Mouse (Mus musculus) MEL (cell line): ENCODE results near the gene Mex3a. TPM values are rescaled to one million over a fixed set of nuclear protein-coding genes. Genes with fewer than 3 reads are reported as not detected.

ENCODE experiments used
- DNase-seq: peaks from one replicate; pipeline ENCODE4 v3.0.0; 2011; ENCODE audit warnings: low read depth, low spot score
- H3K27ac ChIP-seq: 2 replicates; pipeline ENCODE4 v1.5.1; 2012; ENCODE audit warnings: low read depth, mild to moderate bottlenecking, control low read depth, low read length, moderate library complexity; ENCODE audit not compliant: control insufficient read depth
- H3K27me3 ChIP-seq, 2 experiments: fragments of 150-350 bp in 1 of 2; sonication (generic) in 1 of 2; 2 replicates each; pipeline ENCODE4 v1.6.1; 2012; ENCODE audit warnings: low read length in 2 of 2, mild to moderate bottlenecking in 2 of 2, improper control_type of control experiment in 1 of 2, moderate library complexity in 1 of 2; ENCODE audit not compliant: insufficient read depth in 2 of 2, control insufficient read depth in 1 of 2
- H3K36me3 ChIP-seq, 2 experiments: 2 replicates each; pipeline ENCODE4 v1.6.1; 2012 to 2014; ENCODE audit warnings: low read length in 2 of 2, improper control_type of control experiment in 1 of 2, inconsistent platforms in 1 of 2, mild to moderate bottlenecking in 1 of 2; ENCODE audit not compliant: insufficient read depth in 2 of 2, control insufficient read depth in 1 of 2
- H3K4me1 ChIP-seq, 2 experiments: fragments of 150-350 bp in 1 of 2; sonication (generic) in 1 of 2; 2 replicates each; pipeline ENCODE4 v1.6.1; 2012; ENCODE audit warnings: low read length in 2 of 2, improper control_type of control experiment in 1 of 2, mild to moderate bottlenecking in 1 of 2; ENCODE audit not compliant: insufficient read depth in 2 of 2, control insufficient read depth in 1 of 2
- H3K4me3 ChIP-seq, 2 experiments: fragments of 150-350 bp in 1 of 2; sonication (generic) in 1 of 2; 2 replicates each; pipeline ENCODE4 v1.5.1; 2012; ENCODE audit warnings: low read depth in 2 of 2, low read length in 2 of 2, mild to moderate bottlenecking in 2 of 2, moderate library complexity in 2 of 2, control low read depth in 1 of 2, improper control_type of control experiment in 1 of 2; ENCODE audit not compliant: control insufficient read depth in 1 of 2, insufficient read depth in 1 of 2
- H3K79me2 ChIP-seq: 2 replicates; pipeline ENCODE4 v1.6.1; 2012; ENCODE audit warnings: mild to moderate bottlenecking, low read length, moderate library complexity; ENCODE audit not compliant: control insufficient read depth, poor library complexity, insufficient read depth
- H3K9ac ChIP-seq: 2 replicates; pipeline ENCODE4 v1.6.1; 2012; ENCODE audit warnings: low read depth, mild to moderate bottlenecking, control low read depth, low read length, moderate library complexity; ENCODE audit not compliant: control insufficient read depth, poor library complexity, severe bottlenecking
- H3K9me3 ChIP-seq: fragments of 150-350 bp; sonication (generic); replicated peaks from 2 replicates; pipeline ENCODE4 v1.6.1; 2012; ENCODE audit warnings: mild to moderate bottlenecking, low read length, improper control_type of control experiment, moderate library complexity; ENCODE audit not compliant: insufficient read depth
- BHLHE40 ChIP-seq: IDR thresholded peaks from 2 replicates; pipeline ENCODE4 v1.6.1; 2012; ENCODE audit warnings: low read depth, mild to moderate bottlenecking, inconsistent platforms, low read length, improper control_type of control experiment, borderline replicate concordance
- CTCF ChIP-seq, 3 experiments: IDR thresholded peaks in 2 of 3; conservative IDR thresholded peaks in 1 of 3; 2 replicates each; pipeline ENCODE4 v1.5.1; 2011 to 2012; ENCODE audit warnings: low read length in 3 of 3, low read depth in 2 of 3, mild to moderate bottlenecking in 2 of 3, improper control_type of control experiment in 1 of 3, inconsistent platforms in 1 of 3, mixed read lengths in 1 of 3, moderate library complexity in 1 of 3; ENCODE audit not compliant: control insufficient read depth in 1 of 3, insufficient read depth in 1 of 3, poor library complexity in 1 of 3, severe bottlenecking in 1 of 3
- E2F4 ChIP-seq: IDR thresholded peaks from 2 replicates; pipeline ENCODE4 v1.6.1; 2011; ENCODE audit warnings: low read depth, low read length, improper control_type of control experiment, borderline replicate concordance
- ELF1 ChIP-seq: IDR thresholded peaks from 2 replicates; pipeline ENCODE4 v1.6.1; 2014; ENCODE audit warnings: low read depth, mild to moderate bottlenecking, inconsistent platforms, low read length, improper control_type of control experiment, moderate library complexity
- GABPA ChIP-seq: IDR thresholded peaks from 2 replicates; pipeline ENCODE4 v1.6.1; 2012; ENCODE audit warnings: low read depth, mild to moderate bottlenecking, inconsistent platforms, low read length, improper control_type of control experiment, moderate library complexity
- MEF2A ChIP-seq: IDR thresholded peaks from 2 replicates; pipeline ENCODE4 v1.6.1; 2014; ENCODE audit warnings: low read depth, mild to moderate bottlenecking, inconsistent platforms, low read length, improper control_type of control experiment; ENCODE audit not compliant: poor library complexity, insufficient replicate concordance, severe bottlenecking; ENCODE audit errors: extremely low read depth
- MYB ChIP-seq: IDR thresholded peaks from 2 replicates; pipeline ENCODE4 v1.6.1; 2011; ENCODE audit warnings: mild to moderate bottlenecking, low read depth, low read length, improper control_type of control experiment
- POLR2A ChIP-seq, 2 experiments: IDR thresholded peaks; 2 replicates each; pipeline ENCODE4 v1.6.1; 2011 to 2012; ENCODE audit warnings: low read length in 2 of 2, mild to moderate bottlenecking in 2 of 2, control low read depth in 1 of 2, improper control_type of control experiment in 1 of 2, low read depth in 1 of 2, moderate library complexity in 1 of 2; ENCODE audit not compliant: control insufficient read depth in 1 of 2, insufficient read depth in 1 of 2, poor library complexity in 1 of 2
- RAD21 ChIP-seq: IDR thresholded peaks from 2 replicates; pipeline ENCODE4 v1.6.1; 2011; ENCODE audit warnings: mild to moderate bottlenecking, low read depth, low read length, improper control_type of control experiment
- RCOR1 ChIP-seq: IDR thresholded peaks from 2 replicates; pipeline ENCODE4 v1.6.1; 2012; ENCODE audit warnings: low read depth, mild to moderate bottlenecking, inconsistent platforms, low read length, improper control_type of control experiment
- SMC3 ChIP-seq: IDR thresholded peaks from 2 replicates; pipeline ENCODE4 v1.6.1; 2011; ENCODE audit warnings: low read depth, low read length, improper control_type of control experiment
- TAL1 ChIP-seq: IDR thresholded peaks from 2 replicates; pipeline ENCODE4 v1.6.1; 2012; ENCODE audit warnings: mild to moderate bottlenecking, inconsistent platforms, low read length, moderate library complexity, mixed read lengths
- TCF12 ChIP-seq: IDR thresholded peaks from 2 replicates; pipeline ENCODE4 v1.6.1; 2014; ENCODE audit warnings: low read depth, mild to moderate bottlenecking, inconsistent platforms, low read length, improper control_type of control experiment, moderate library complexity
- USF1 ChIP-seq: IDR thresholded peaks from 2 replicates; pipeline ENCODE4 v1.6.1; 2014; ENCODE audit warnings: low read depth, mild to moderate bottlenecking, inconsistent platforms, low read length, improper control_type of control experiment, moderate library complexity
- ZKSCAN1 ChIP-seq: IDR thresholded peaks from 2 replicates; pipeline ENCODE4 v1.6.1; 2012; ENCODE audit warnings: low read depth, mild to moderate bottlenecking, inconsistent platforms, low read length, improper control_type of control experiment, moderate library complexity
- polyA plus RNA-seq, 2 experiments: library from polyadenylated mRNA; stranded (reverse) in 1 of 2; unstranded in 1 of 2; fragments of >175 nt in 1 of 2; fragments of >200 nt in 1 of 2; gene quantifications; 2 replicates each; pipeline versions ENCODE4 v1.2.1 to v1.2.4; 2012; ENCODE audit warnings: low replicate concordance in 2 of 2, low read depth in 1 of 2; ENCODE audit not compliant: insufficient read length in 2 of 2, insufficient read depth in 1 of 2, missing spikeins in 1 of 2
- total RNA-seq: library from RNA; depleted of rRNA; stranded (reverse); fragments of 300-350 nt; gene quantifications from 2 replicates; pipeline ENCODE4 v1.2.3, GENCODE M21; 2012

Mex3a gene
- total and polyA plus RNA-seq, 3 experiments: 5.5 to 10.1 TPM; not detected in 1

- Histone ChIP-seq H3K79me2 (peaks cover 24% of the 10 kb centered on the region), H3K36me3 (peaks cover 9 to 28% of the 10 kb centered on the region in 2 experiments), H3K4me3 (no peak overlapping the region), H3K27ac (no peak overlapping the region), H3K4me1 (peaks cover 3 to 5% of the 10 kb centered on the region in 2 experiments; a peak in 2 of 4 replicates), H3K9ac (no peak overlapping the region), H3K9me3 (no peaks in the 10 kb centered on the region), H3K27me3 (no peaks in the 10 kb centered on the region)
- DNase-seq: no peak
- no peak for TF ChIP-seq RCOR1
- no peak for TF ChIP-seq SMC3
- TF ChIP-seq RAD21: no peak
- TF ChIP-seq USF1: no peak
- no peak for TF ChIP-seq GABPA
Observed at GRCm38 (mm10) chr3:88556616-88557015, 24.4 kb downstream of the Mex3a start.

- Histone ChIP-seq H3K9me3 (no peaks in the 10 kb centered on the region), H3K27ac (no peak overlapping the region), H3K4me1 (peaks cover 1 to 5% of the 10 kb centered on the region in 2 experiments; a peak in 2 of 4 replicates), H3K36me3 (peaks cover 5 to 37% of the 10 kb centered on the region in 2 experiments), H3K27me3 (no peaks in the 10 kb centered on the region), H3K79me2 (peaks cover 11% of the 10 kb centered on the region), H3K9ac (no peak overlapping the region), H3K4me3 (no peak overlapping the region)
- no peak for TF ChIP-seq RCOR1
- no peak for TF ChIP-seq TCF12
- no peak for TF ChIP-seq BHLHE40
- DNase-seq: no peak
Observed at GRCm38 (mm10) chr3:88559596-88559995, 27.4 kb downstream of the Mex3a start.

GRCm38 (mm10) chr3:88561989-88562388 is 29.8 kb downstream of the Mex3a start:
- no peak overlapping the region for H3K4me3 ChIP-seq
- no peak for DNase-seq
- H3K9ac ChIP-seq: no peak overlapping the region
- H3K27ac ChIP-seq: no peak overlapping the region
- no peaks in the 10 kb centered on the region for H3K9me3 ChIP-seq
- H3K27me3 ChIP-seq: no peaks in the 10 kb centered on the region
- TF ChIP-seq ELF1 (no peak), MYB (no peak), ZKSCAN1 (no peak), TAL1 (no peak), MEF2A (no peak), BHLHE40 (no peak), E2F4 (no peak), POLR2A (IDR thresholded peaks at IDR 0.05; ENCODE audit: control insufficient read depth in 1 of 2, insufficient read depth in 1 of 2, low read depth in 1 of 2, low read length in 2 of 2, poor library complexity in 1 of 2) (no peak; a peak in 1 of 4 replicates), CTCF (IDR thresholded peaks at IDR 0.05 in 2 of 3, conservative IDR thresholded peaks at IDR 0.05 in 1 of 3; ENCODE audit: control insufficient read depth in 1 of 3, insufficient read depth in 1 of 3, low read depth in 2 of 3, low read length in 3 of 3, poor library complexity in 1 of 3, severe bottlenecking in 1 of 3) (no peak)
- no peaks in the 10 kb centered on the region for H3K4me1 ChIP-seq
- H3K79me2 ChIP-seq: no peaks in the 10 kb centered on the region
- peaks cover 0 to 47% of the 10 kb centered on the region in 2 experiments; a peak in 2 of 4 replicates for H3K36me3 ChIP-seq
